Mouse (Mus musculus) kidney, postnatal 4 days (tissue): ENCODE measurements around the gene Cenpu.

Experiments used
- DNase-seq, 2 experiments: peaks; one replicate each; pipeline ENCODE4 v3.0.0; 2021; ENCODE audit warnings: mixed read lengths in 2 of 2

Gene Cenpu

GRCm38 (mm10) chr8:46551615-46552440, at the start of gene Cenpu:
Cenpu (plus strand) TSS chr8:46552028.
- DNase-seq = peak; percentile 100

- peak; percentile 15 to 50 for DNase-seq
Observed at GRCm38 (mm10) chr8:46502333-46503071, 49.3 kb upstream of the Cenpu start.

GRCm38 (mm10) chr8:46503072-46503695, 48.6 kb upstream of the Cenpu start:
- DNase-seq = no peak

- DNase-seq = no peak
Observed at GRCm38 (mm10) chr8:46504196-46504595, 47.6 kb upstream of the Cenpu start.

GRCm38 (mm10) chr8:46508488-46509395, 43.1 kb upstream of the Cenpu start:
- peak; percentile 14 to 39 for DNase-seq

- no peak for DNase-seq
Observed at GRCm38 (mm10) chr8:46509474-46509873, 42.4 kb upstream of the Cenpu start.

GRCm38 (mm10) chr8:46511336-46511735, 40.5 kb upstream of the Cenpu start:
- DNase-seq = no peak

- peak; percentile 49 to 61 for DNase-seq
Observed at GRCm38 (mm10) chr8:46512538-46512937, 39.3 kb upstream of the Cenpu start.

- no peak for DNase-seq
Observed at GRCm38 (mm10) chr8:46514027-46514426, 37.8 kb upstream of the Cenpu start.

- no peak for DNase-seq
Observed at GRCm38 (mm10) chr8:46520667-46521066, 31.2 kb upstream of the Cenpu start.

- DNase-seq = no peak
Observed at GRCm38 (mm10) chr8:46526098-46526497, 25.7 kb upstream of the Cenpu start.

GRCm38 (mm10) chr8:46526821-46527220, 25.0 kb upstream of the Cenpu start:
- peak; percentile 63 to 72 for DNase-seq

- peak in 1 of 2 experiments; percentile 32 for DNase-seq
Observed at GRCm38 (mm10) chr8:46529508-46529907, 22.3 kb upstream of the Cenpu start.

- DNase-seq = no peak
Observed at GRCm38 (mm10) chr8:46530541-46530940, 21.3 kb upstream of the Cenpu start.

GRCm38 (mm10) chr8:46533926-46534325, 17.9 kb upstream of the Cenpu start:
- no peak for DNase-seq

GRCm38 (mm10) chr8:46539701-46540100, 12.1 kb upstream of the Cenpu start:
- DNase-seq = no peak

- DNase-seq = no peak
Observed at GRCm38 (mm10) chr8:46543191-46543590, 8.6 kb upstream of the Cenpu start.

- peak in 1 of 2 experiments; percentile 14 for DNase-seq
Observed at GRCm38 (mm10) chr8:46543662-46544061, 8.2 kb upstream of the Cenpu start.

- DNase-seq = no peak
Observed at GRCm38 (mm10) chr8:46545854-46546253, 6.0 kb upstream of the Cenpu start.

GRCm38 (mm10) chr8:46546431-46547176, 5.2 kb upstream of the Cenpu start:
- DNase-seq = peak; percentile 81 to 86

- peak; percentile 30 to 57 for DNase-seq
Observed at GRCm38 (mm10) chr8:46547245-46547644, 4.6 kb upstream of the Cenpu start.

GRCm38 (mm10) chr8:46550058-46550457, 1.8 kb upstream of the Cenpu start:
- no peak for DNase-seq
